Mouse (Mus musculus) right cerebral cortex, postnatal 10 days (tissue): ENCODE results near the gene Nlrp1a.

Experiments used
- DNase-seq, 2 experiments: peaks; one replicate each; pipeline ENCODE4 v3.0.0; 2021; ENCODE audit warnings: low spot score in 2 of 2

Nlrp1a gene

GRCm38 (mm10) chr11:71144661-71145060 is at the start of gene Nlrp1a:
Gene Nlrp1a (minus strand): TSS chr11:71144704.
- peak; percentile 31 to 34 for DNase-seq

- DNase-seq: no peak
Observed at GRCm38 (mm10) chr11:71169633-71170032, 25.1 kb upstream of the Nlrp1a start.

- no peak for DNase-seq
Observed at GRCm38 (mm10) chr11:71164139-71164538, 19.6 kb upstream of the Nlrp1a start.

- DNase-seq: no peak
Observed at GRCm38 (mm10) chr11:71159439-71160136, 15.1 kb upstream of the Nlrp1a start.

GRCm38 (mm10) chr11:71155272-71155671 is 10.8 kb upstream of the Nlrp1a start:
- DNase-seq: no peak

GRCm38 (mm10) chr11:71142031-71142430 is 2.5 kb downstream of the Nlrp1a start:
- DNase-seq: no peak

- no peak for DNase-seq
Observed at GRCm38 (mm10) chr11:71107128-71107527, 37.4 kb downstream of the Nlrp1a start.

GRCm38 (mm10) chr11:71106261-71107021 is 38.1 kb downstream of the Nlrp1a start:
- no peak for DNase-seq

GRCm38 (mm10) chr11:71103931-71104330 is 40.6 kb downstream of the Nlrp1a start:
- no peak for DNase-seq

GRCm38 (mm10) chr11:71076342-71076741 is 68.2 kb downstream of the Nlrp1a start:
- no peak for DNase-seq

- no peak for DNase-seq
Observed at GRCm38 (mm10) chr11:71052554-71052953, 92.0 kb downstream of the Nlrp1a start.
